ENCODE assay signal across 8 mouse cellular contexts in genomic region chr2:84744126-84744525, GRCm38 (mm10). TPM values are rescaled to one million over a fixed set of nuclear protein-coding genes. Genes with fewer than 3 reads are reported as not detected.
DNase-seq lines count a peak whose midpoint lies in the region; ATAC-seq and TF ChIP-seq lines count a peak whose summit lies in the region.

No protein-coding gene starts in this region.

- H3K27me3 ChIP-seq in erythroblast, embryonic 14.5 days (ENCODE audit: control insufficient read depth) = peaks cover 82% of the 10 kb centered on the region
- H3K27me3 ChIP-seq in heart, postnatal 0 days (ENCODE audit: control insufficient read depth, insufficient read depth, low read length) = no peaks in the 10 kb centered on the region
- H3K27me3 ChIP-seq in lung, embryonic 15.5 days = no peaks in the 10 kb centered on the region

- H3K4me3 ChIP-seq in erythroblast, embryonic 14.5 days (replicated peaks) = peak overlapping the region; percentile 76
- peak overlapping the region; percentile 68 for H3K4me3 ChIP-seq in heart, postnatal 0 days (ENCODE audit: low read depth, low read length)
- peak overlapping the region; percentile 95 for H3K4me3 ChIP-seq in lung, embryonic 15.5 days

- peaks cover 70% of the 10 kb centered on the region for H3K4me1 ChIP-seq in erythroblast, embryonic 14.5 days (ENCODE audit: control insufficient read depth)
- H3K4me1 ChIP-seq in heart, postnatal 0 days (ENCODE audit: control insufficient read depth, insufficient read depth) = peaks cover 22% of the 10 kb centered on the region
- peaks cover 41% of the 10 kb centered on the region for H3K4me1 ChIP-seq in lung, embryonic 15.5 days

- no peak for ATAC-seq in erythroblast, adult 5-6 weeks (replicated peaks; ENCODE audit: low FRiP score, poor library complexity, severe bottlenecking)
- peak; percentile 22 for ATAC-seq in heart, postnatal 0 days (ENCODE audit: insufficient read depth, low read depth)
- ATAC-seq in lung, embryonic 15.5 days (ENCODE audit: borderline replicate concordance, extremely low read depth, low FRiP score, low TSS enrichment) = peak; percentile 53

- H3K4me2 ChIP-seq in heart, postnatal 0 days (ENCODE audit: low read depth, low read length) = peak overlapping the region; percentile 81
- peak overlapping the region; percentile 79 for H3K4me2 ChIP-seq in lung, embryonic 15.5 days

- H3K27ac ChIP-seq in heart, postnatal 0 days (ENCODE audit: low read depth) = peak overlapping the region; percentile 94
- peak overlapping the region; percentile 100 for H3K27ac ChIP-seq in lung, embryonic 15.5 days

- 3% methylated on average over 10 of the region's 10 CpGs for WGBS in heart, postnatal 0 days
- 0% methylated on average over 10 of the region's 10 CpGs for WGBS in lung, embryonic 15.5 days

- H3K9ac ChIP-seq in heart, postnatal 0 days (replicated peaks; ENCODE audit: low read depth, low read length) = peak overlapping the region; percentile 91
- peak overlapping the region; percentile 100 for H3K9ac ChIP-seq in lung, embryonic 15.5 days

- no peak for TF ChIP-seq EP300 in heart, postnatal 0 days (IDR thresholded peaks at IDR 0.05; ENCODE audit: low read depth)

- TF ChIP-seq CTCF in heart, postnatal 0 days (IDR thresholded peaks at IDR 0.05; ENCODE audit: low read depth) = no peak

- peaks cover 38% of the 10 kb centered on the region for H3K36me3 ChIP-seq in erythroblast, embryonic 14.5 days (ENCODE audit: control insufficient read depth)
- H3K36me3 ChIP-seq in heart, postnatal 0 days (replicated peaks; ENCODE audit: control insufficient read depth, insufficient read depth, low read length) = no peaks in the 10 kb centered on the region
- peaks cover 6% of the 10 kb centered on the region for H3K36me3 ChIP-seq in lung, embryonic 15.5 days

- peak; percentile 65 for DNase-seq in MN1 (ENCODE audit: low spot score)
- DNase-seq in heart, postnatal 0 days (ENCODE audit: low spot score) = no peak
- DNase-seq in adrenal gland, postnatal 10 days = no peak
- no peak for DNase-seq in right cerebral cortex, adult 18-20 months
- DNase-seq in urinary bladder, postnatal 14 days (ENCODE audit: low spot score) = no peak

- H3K9me3 ChIP-seq in erythroblast, embryonic 14.5 days (ENCODE audit: control insufficient read depth, low read length) = no peaks in the 10 kb centered on the region
- no peaks in the 10 kb centered on the region for H3K9me3 ChIP-seq in heart, postnatal 0 days (replicated peaks; ENCODE audit: control insufficient read depth, low read length)
- H3K9me3 ChIP-seq in lung, embryonic 15.5 days = no peaks in the 10 kb centered on the region

RNA-seq across cellular contexts. Expression of gene Gm19426, which starts 0.7 kb away (rescaled TPM):
- 0.10 and 0.76 TPM in 2 replicates for polyA plus RNA-seq in erythroblast, embryonic 14.5 days (2012)
- total RNA-seq in erythroblast, adult 5-6 weeks (2015; ENCODE audit: low replicate concordance) = not detected in 2 replicates
- not detected in 2 replicates for total RNA-seq in erythroblast, adult 5-6 weeks (2017; ENCODE audit: low replicate concordance)
- 4.3 TPM in 1 of 2 replicates, not detected in the other for total RNA-seq in heart, postnatal 0 days (2014; rRNA removed; ENCODE audit: low replicate concordance)
- 3.0 and 3.1 TPM in 2 replicates for polyA plus RNA-seq in heart, postnatal 0 days (2015; fragmentation: Nextera tagmentation; extraction: Ambion mirVana)
- polyA plus RNA-seq in lung, embryonic 15.5 days (2015; fragmentation: Nextera tagmentation; extraction: Ambion mirVana) = 7.3 and 9.8 TPM in 2 replicates
- 1 to 10 TPM; 3.1 to 7.9 TPM for total RNA-seq in adrenal gland, postnatal 10 days (2021)

RNA-seq across cellular contexts. Expression of gene Ypel4, which starts 10.3 kb away (rescaled TPM):
- 145 and 156 TPM in 2 replicates for polyA plus RNA-seq in erythroblast, embryonic 14.5 days (2012)
- 1,364 and 1,503 TPM in 2 replicates for total RNA-seq in erythroblast, adult 5-6 weeks (2015; ENCODE audit: low replicate concordance)
- 1,636 and 1,967 TPM in 2 replicates for total RNA-seq in erythroblast, adult 5-6 weeks (2017; ENCODE audit: low replicate concordance)
- total RNA-seq in heart, postnatal 0 days (2014; rRNA removed; ENCODE audit: low replicate concordance) = not detected in 2 replicates
- polyA plus RNA-seq in heart, postnatal 0 days (2015; fragmentation: Nextera tagmentation; extraction: Ambion mirVana) = 1.1 and 1.2 TPM in 2 replicates
- polyA plus RNA-seq in lung, embryonic 15.5 days (2015; fragmentation: Nextera tagmentation; extraction: Ambion mirVana) = 6.3 and 6.6 TPM in 2 replicates
- total RNA-seq in adrenal gland, postnatal 10 days (2021) = 1 to 10 TPM; 4.2 to 7.9 TPM

RNA-seq across cellular contexts. Expression of gene Clp1, which starts 17.0 kb away (rescaled TPM):
- 0.18 and 0.22 TPM in 2 replicates for polyA plus RNA-seq in erythroblast, embryonic 14.5 days (2012)
- total RNA-seq in erythroblast, adult 5-6 weeks (2015; ENCODE audit: low replicate concordance) = 53.6 and 64.6 TPM in 2 replicates
- total RNA-seq in erythroblast, adult 5-6 weeks (2017; ENCODE audit: low replicate concordance) = 46.7 and 70.3 TPM in 2 replicates
- 5.2 and 5.8 TPM in 2 replicates for total RNA-seq in heart, postnatal 0 days (2014; rRNA removed; ENCODE audit: low replicate concordance)
- polyA plus RNA-seq in heart, postnatal 0 days (2015; fragmentation: Nextera tagmentation; extraction: Ambion mirVana) = 10.1 and 10.5 TPM in 2 replicates
- 27.1 and 29.3 TPM in 2 replicates for polyA plus RNA-seq in lung, embryonic 15.5 days (2015; fragmentation: Nextera tagmentation; extraction: Ambion mirVana)
- 10 to 100 TPM; 15.5 to 15.9 TPM for total RNA-seq in adrenal gland, postnatal 10 days (2021)

RNA-seq across cellular contexts. Expression of gene Zdhhc5, which starts 29.1 kb away (rescaled TPM):
- polyA plus RNA-seq in erythroblast, embryonic 14.5 days (2012) = 5.5 and 5.9 TPM in 2 replicates
- 28.4 and 29.2 TPM in 2 replicates for total RNA-seq in erythroblast, adult 5-6 weeks (2015; ENCODE audit: low replicate concordance)
- 39.8 and 41.3 TPM in 2 replicates for total RNA-seq in erythroblast, adult 5-6 weeks (2017; ENCODE audit: low replicate concordance)
- 46.5 and 46.8 TPM in 2 replicates for total RNA-seq in heart, postnatal 0 days (2014; rRNA removed; ENCODE audit: low replicate concordance)
- polyA plus RNA-seq in heart, postnatal 0 days (2015; fragmentation: Nextera tagmentation; extraction: Ambion mirVana) = 20.5 TPM in 2 replicates
- polyA plus RNA-seq in lung, embryonic 15.5 days (2015; fragmentation: Nextera tagmentation; extraction: Ambion mirVana) = 24.5 and 24.9 TPM in 2 replicates
- 10 to 100 TPM; 48.9 to 49.5 TPM for total RNA-seq in adrenal gland, postnatal 10 days (2021)

RNA-seq across cellular contexts. Expression of gene Serping1, which starts 31.1 kb away (rescaled TPM):
- polyA plus RNA-seq in erythroblast, embryonic 14.5 days (2012) = not detected in 2 replicates
- total RNA-seq in erythroblast, adult 5-6 weeks (2015; ENCODE audit: low replicate concordance) = 4.2 and 7.3 TPM in 2 replicates
- 2.1 and 3.1 TPM in 2 replicates for total RNA-seq in erythroblast, adult 5-6 weeks (2017; ENCODE audit: low replicate concordance)
- total RNA-seq in heart, postnatal 0 days (2014; rRNA removed; ENCODE audit: low replicate concordance) = 26.3 and 31.2 TPM in 2 replicates
- polyA plus RNA-seq in heart, postnatal 0 days (2015; fragmentation: Nextera tagmentation; extraction: Ambion mirVana) = 37.1 and 38.8 TPM in 2 replicates
- polyA plus RNA-seq in lung, embryonic 15.5 days (2015; fragmentation: Nextera tagmentation; extraction: Ambion mirVana) = 92.3 and 104 TPM in 2 replicates
- total RNA-seq in adrenal gland, postnatal 10 days (2021) = 100 to 1,000 TPM in 1 of 2 experiments, 10 to 100 TPM in 1; 79.2 to 110 TPM

Comparison
In these comparisons a context has a peak if more than half of its experiments do, and no peak if none do; other contexts are left out.
1. RNA of gene Ypel4, which starts 10.3 kb away (total RNA-seq): 1,364 to 1,967 TPM in erythroblast, adult 5-6 weeks; 4.2 to 7.9 TPM in adrenal gland, postnatal 10 days and not detected in heart, postnatal 0 days; every median in the first group is over 100 times any median in the second.
2. Peak in every context shown above with its lines, with median percentiles within 50 percentile points of each other: H3K4me3 ChIP-seq.